Mouse (Mus musculus) limb, embryonic 15.5 days (tissue): ENCODE measurements around the gene Eral1. TPM values are rescaled to one million over a fixed set of nuclear protein-coding genes. Genes with fewer than 3 reads are reported as not detected.

Experiments used
- ATAC-seq: fragments of 200-750 bp; cut with Nextera tagmentation; 2 replicates; pipeline ENCODE4 v1.8.0; 2017; ENCODE audit warnings: low read depth, moderate TSS enrichment; ENCODE audit not compliant: insufficient number of reproducible peaks, low FRiP score, low TSS enrichment
- H3K27ac ChIP-seq: fragments of 300-500 bp; sonication (generic); 2 replicates; pipeline ENCODE4 v1.5.1; 2015; ENCODE audit warnings: moderate library complexity, mild to moderate bottlenecking, inconsistent platforms
- H3K27me3 ChIP-seq: fragments of 300-500 bp; sonication (generic); 2 replicates; pipeline ENCODE4 v1.6.1; 2015; ENCODE audit warnings: inconsistent platforms
- H3K36me3 ChIP-seq: fragments of 300-500 bp; sonication (generic); 2 replicates; pipeline ENCODE4 v1.6.1; 2015; ENCODE audit warnings: inconsistent platforms
- H3K4me1 ChIP-seq: fragments of 300-500 bp; sonication (generic); 2 replicates; pipeline ENCODE4 v1.6.1; 2015; ENCODE audit warnings: inconsistent platforms
- H3K4me2 ChIP-seq: fragments of 300-500 bp; sonication (generic); 2 replicates; pipeline ENCODE4 v1.6.1; 2015; ENCODE audit warnings: mild to moderate bottlenecking, inconsistent platforms
- H3K4me3 ChIP-seq: fragments of 300-500 bp; sonication (generic); 2 replicates; pipeline ENCODE4 v1.5.1; 2015; ENCODE audit warnings: mild to moderate bottlenecking, inconsistent platforms
- H3K9ac ChIP-seq: fragments of 300-500 bp; sonication (generic); 2 replicates; pipeline ENCODE4 v1.6.1; 2015; ENCODE audit warnings: inconsistent platforms
- H3K9me3 ChIP-seq: fragments of 300-500 bp; sonication (generic); 2 replicates; pipeline ENCODE4 v1.6.1; 2016; ENCODE audit warnings: inconsistent platforms
- WGBS: fragments of 180-500 bp; shearing (Covaris S2); methylation state at CpG from one replicate; pipeline ENCODE4 v1.1.7; 2015; 5-methylcytosine and 5-hydroxymethylcytosine counted together
- polyA plus RNA-seq: library from polyadenylated mRNA; unstranded; fragments of >200 nt; fragmentation: Nextera tagmentation; extraction: Ambion mirVana; gene quantifications from 2 replicates; pipeline ENCODE4 v1.2.1, GENCODE M21; 2015

Eral1 gene
- polyA plus RNA-seq, 1 experiment from 2014 or later, result 30.6 TPM

DNA sequence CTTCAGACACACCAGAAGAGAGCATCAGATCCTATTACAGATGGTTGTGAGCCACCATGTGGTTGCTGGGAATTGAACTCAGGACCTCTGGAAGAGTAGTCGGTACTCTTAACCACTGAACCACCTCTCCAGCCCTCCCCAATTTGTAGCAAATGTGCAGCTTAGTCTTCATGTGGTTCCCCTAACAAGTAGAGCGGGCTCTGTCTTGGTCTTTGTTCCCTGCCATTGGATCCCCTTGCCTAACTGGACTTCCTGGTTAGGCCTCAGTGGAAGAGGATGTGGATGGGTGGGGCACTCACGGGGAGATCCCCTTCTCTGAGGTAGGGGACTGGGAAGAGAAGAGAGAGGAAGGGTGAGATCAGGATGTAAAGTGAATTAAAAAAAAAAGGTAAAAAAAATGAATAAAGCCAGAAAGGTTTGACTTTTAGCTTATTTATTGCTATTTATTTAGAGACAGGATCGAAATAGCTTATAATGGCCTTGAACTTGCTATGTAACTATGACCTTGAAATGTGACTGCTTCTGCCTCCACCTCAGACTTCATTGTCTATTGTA is 6.8 kb upstream of the Eral1 start:
- Histone ChIP-seq H3K9me3 (no peaks in the 10 kb centered on the region), H3K9ac (no peak overlapping the region), H3K4me1 (no peaks in the 10 kb centered on the region), H3K4me2 (no peak overlapping the region), H3K36me3 (no peaks in the 10 kb centered on the region), H3K27ac (no peak overlapping the region), H3K27me3 (no peaks in the 10 kb centered on the region), H3K4me3 (no peak overlapping the region)
- 73% methylated on average over 4 of the region's 4 CpGs for WGBS
- no peak for ATAC-seq

DNA sequence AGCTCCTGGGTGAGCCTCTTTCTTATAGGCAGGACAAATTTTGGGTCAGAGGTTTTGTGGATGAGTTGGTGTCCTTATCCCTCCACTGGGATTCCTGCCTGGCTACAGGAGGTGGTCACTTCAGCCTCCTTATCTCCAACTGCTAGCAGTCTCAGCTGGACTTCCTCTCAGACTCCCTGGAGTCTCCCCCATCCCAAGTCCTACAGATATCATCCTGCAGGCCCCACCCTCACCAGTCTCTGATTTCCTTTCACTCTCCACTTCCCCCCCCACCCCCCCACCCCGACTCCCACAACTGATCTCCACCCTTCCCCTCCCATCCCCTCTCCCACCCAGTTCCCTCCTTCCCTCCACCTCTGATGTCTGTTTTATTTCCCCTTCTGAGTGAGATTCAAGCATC is 3.4 kb upstream of the Eral1 start:
- no peak overlapping the region for H3K27ac ChIP-seq
- 47% methylated on average over 1 of the region's 1 CpGs for WGBS
- no peaks in the 10 kb centered on the region for H3K27me3 ChIP-seq
- no peak overlapping the region for H3K4me3 ChIP-seq
- H3K4me2 ChIP-seq, result no peak overlapping the region
- H3K9ac ChIP-seq, result no peak overlapping the region
- no peaks in the 10 kb centered on the region for H3K9me3 ChIP-seq
- no peak for ATAC-seq
- H3K4me1 ChIP-seq, result peaks cover 12% of the 10 kb centered on the region
- H3K36me3 ChIP-seq, result no peaks in the 10 kb centered on the region

- WGBS, result 89% methylated on average over 4 of the region's 4 CpGs
- no peak overlapping the region for H3K4me2 ChIP-seq
- H3K9me3 ChIP-seq, result no peaks in the 10 kb centered on the region
- no peaks in the 10 kb centered on the region for H3K27me3 ChIP-seq
- peaks cover 3% of the 10 kb centered on the region for H3K4me1 ChIP-seq
- ATAC-seq, result no peak
- no peak overlapping the region for H3K4me3 ChIP-seq
- H3K27ac ChIP-seq, result no peak overlapping the region
- H3K9ac ChIP-seq, result no peak overlapping the region
- peaks cover 63% of the 10 kb centered on the region for H3K36me3 ChIP-seq
Measured at GRCm38 (mm10) chr11:78074666-78075065, 5.5 kb downstream of the Eral1 start.

GRCm38 (mm10) chr11:78074277-78074652 is 5.9 kb downstream of the Eral1 start:
- ATAC-seq, result no peak
- Histone ChIP-seq H3K9ac (no peak overlapping the region), H3K36me3 (peaks cover 63% of the 10 kb centered on the region), H3K27ac (no peak overlapping the region), H3K4me2 (no peak overlapping the region), H3K27me3 (no peaks in the 10 kb centered on the region), H3K9me3 (no peaks in the 10 kb centered on the region), H3K4me1 (no peaks in the 10 kb centered on the region), H3K4me3 (no peak overlapping the region)
- WGBS, result 91% methylated on average over 2 of the region's 2 CpGs

GRCm38 (mm10) chr11:78073577-78074276 is 6.5 kb downstream of the Eral1 start:
- Histone ChIP-seq H3K9ac (no peak overlapping the region), H3K36me3 (peaks cover 63% of the 10 kb centered on the region), H3K4me3 (no peak overlapping the region), H3K4me1 (no peaks in the 10 kb centered on the region), H3K27ac (no peak overlapping the region), H3K9me3 (no peaks in the 10 kb centered on the region), H3K4me2 (no peak overlapping the region), H3K27me3 (no peaks in the 10 kb centered on the region)
- ATAC-seq, result no peak
- 92% methylated on average over 9 of the region's 9 CpGs for WGBS

- Histone ChIP-seq H3K4me3 (no peak overlapping the region), H3K27me3 (no peaks in the 10 kb centered on the region), H3K4me1 (no peaks in the 10 kb centered on the region), H3K27ac (no peak overlapping the region), H3K9ac (no peak overlapping the region), H3K36me3 (peaks cover 57% of the 10 kb centered on the region), H3K9me3 (no peaks in the 10 kb centered on the region), H3K4me2 (no peak overlapping the region)
- no peak for ATAC-seq
- WGBS, result 24% methylated on average over 6 of the region's 6 CpGs
Measured at GRCm38 (mm10) chr11:78072425-78073130, 7.6 kb downstream of the Eral1 start.

DNA sequence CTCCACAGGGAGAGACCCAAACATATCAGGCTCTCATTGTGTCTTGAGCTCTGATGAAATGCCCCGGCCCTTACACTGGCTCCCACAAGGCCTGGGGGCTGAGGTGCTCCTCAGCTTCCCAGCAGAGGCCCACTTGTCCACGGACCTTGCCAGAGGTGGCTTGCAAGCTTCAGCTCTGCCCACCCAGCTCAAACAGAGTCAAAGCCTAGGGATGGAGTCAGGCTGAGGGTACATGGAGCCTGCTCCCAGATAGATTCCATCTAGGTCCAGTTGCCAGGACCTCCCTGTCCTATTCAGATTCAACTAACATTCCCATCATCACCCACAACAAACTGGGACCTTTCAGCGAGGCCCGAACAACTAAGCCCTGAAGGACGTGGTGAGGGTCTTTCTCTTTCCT is 8.2 kb downstream of the Eral1 start:
- Histone ChIP-seq H3K36me3 (peaks cover 52% of the 10 kb centered on the region), H3K4me1 (no peaks in the 10 kb centered on the region)
- WGBS, result 89% methylated on average over 5 of the region's 5 CpGs

GRCm38 (mm10) chr11:78069646-78070045 is 10.5 kb downstream of the Eral1 start:
- Histone ChIP-seq H3K27ac (no peak overlapping the region), H3K9me3 (no peaks in the 10 kb centered on the region), H3K4me3 (no peak overlapping the region), H3K9ac (no peak overlapping the region), H3K36me3 (peaks cover 30% of the 10 kb centered on the region), H3K4me2 (no peak overlapping the region), H3K4me1 (no peaks in the 10 kb centered on the region), H3K27me3 (no peaks in the 10 kb centered on the region)
- ATAC-seq, result no peak
- WGBS, result 79% methylated on average over 6 of the region's 6 CpGs

More for the DNA sequence above, 8.2 kb downstream of the Eral1 start:
- H3K9me3 ChIP-seq, result no peaks in the 10 kb centered on the region
- no peak for ATAC-seq
- no peak overlapping the region for H3K4me2 ChIP-seq
- H3K9ac ChIP-seq, result no peak overlapping the region
- H3K27ac ChIP-seq, result no peak overlapping the region
- no peaks in the 10 kb centered on the region for H3K27me3 ChIP-seq
- no peak overlapping the region for H3K4me3 ChIP-seq

DNA sequence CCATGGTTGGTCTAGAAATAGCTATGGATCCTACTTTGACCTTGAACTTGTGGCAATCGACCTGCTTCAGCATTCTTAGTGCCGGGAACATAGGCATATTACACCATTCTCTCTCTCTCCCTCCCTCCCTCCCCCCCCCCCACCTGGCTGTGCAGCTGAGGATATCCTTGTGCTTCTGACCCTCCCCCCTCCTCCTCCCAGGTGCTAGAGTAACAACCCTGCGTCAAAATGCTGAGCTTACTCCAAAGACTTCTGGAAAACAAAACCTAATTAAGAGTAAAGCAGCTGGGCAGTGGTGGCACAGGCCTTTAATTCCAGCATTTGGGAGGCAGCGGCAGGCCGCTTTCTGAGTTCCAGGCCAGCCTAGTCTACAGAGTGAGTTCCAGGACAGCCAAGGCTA is 11.1 kb downstream of the Eral1 start:
- no peaks in the 10 kb centered on the region for H3K9me3 ChIP-seq
- H3K4me1 ChIP-seq, result no peaks in the 10 kb centered on the region
- no peaks in the 10 kb centered on the region for H3K27me3 ChIP-seq
- H3K4me3 ChIP-seq, result no peak overlapping the region
- ATAC-seq, result no peak
- 72% methylated on average over 5 of the region's 5 CpGs for WGBS
- no peak overlapping the region for H3K9ac ChIP-seq
- no peak overlapping the region for H3K4me2 ChIP-seq
- H3K27ac ChIP-seq, result no peak overlapping the region
- H3K36me3 ChIP-seq, result peaks cover 25% of the 10 kb centered on the region

DNA sequence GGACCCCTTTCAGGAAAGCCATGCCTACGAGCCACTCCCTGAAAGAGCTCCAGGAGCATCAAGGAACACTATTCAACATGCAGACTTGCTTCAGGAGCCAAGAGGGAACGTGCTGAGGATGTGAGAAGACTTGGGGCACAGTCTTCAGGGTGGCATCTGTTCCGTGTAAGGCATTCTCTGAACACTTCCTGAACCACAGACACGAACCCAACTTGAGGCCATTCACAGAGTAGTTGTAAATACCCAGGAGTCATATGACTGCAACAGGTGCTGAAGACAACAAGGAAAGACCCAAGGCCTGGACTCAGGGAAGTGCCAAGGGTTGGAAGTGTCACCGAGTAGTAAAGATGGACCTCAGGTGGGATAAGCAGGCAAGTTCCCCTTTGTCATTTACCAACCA is 12.6 kb downstream of the Eral1 start:
- Histone ChIP-seq H3K9me3 (no peaks in the 10 kb centered on the region), H3K9ac (no peak overlapping the region), H3K4me2 (no peak overlapping the region), H3K4me3 (no peak overlapping the region), H3K27me3 (no peaks in the 10 kb centered on the region), H3K36me3 (peaks cover 11% of the 10 kb centered on the region), H3K27ac (no peak overlapping the region), H3K4me1 (no peaks in the 10 kb centered on the region)
- ATAC-seq, result no peak
- 66% methylated on average over 5 of the region's 5 CpGs for WGBS

DNA sequence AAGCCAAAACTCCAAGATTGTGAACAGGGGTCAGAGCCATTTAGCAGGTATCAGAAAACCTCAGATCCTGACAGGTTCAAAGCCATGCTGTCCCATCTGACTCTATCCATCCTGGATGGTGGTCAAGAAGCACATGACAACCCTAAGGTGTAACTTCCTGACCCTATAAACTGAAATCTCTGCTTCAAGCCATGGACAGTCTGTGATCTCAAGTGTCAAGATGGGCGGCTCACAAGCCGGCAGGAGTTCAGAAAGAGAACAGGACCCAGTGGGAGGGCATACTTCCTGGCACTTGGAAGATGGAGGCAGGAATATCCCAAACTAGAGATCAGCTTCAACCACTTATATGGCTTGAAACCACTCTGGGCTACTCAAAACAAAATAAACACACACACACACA is 13.5 kb downstream of the Eral1 start:
- WGBS, result 52% methylated on average over 2 of the region's 2 CpGs
- Histone ChIP-seq H3K27me3 (no peaks in the 10 kb centered on the region), H3K4me2 (no peak overlapping the region), H3K4me3 (no peak overlapping the region), H3K9me3 (no peaks in the 10 kb centered on the region), H3K36me3 (peaks cover 2% of the 10 kb centered on the region; the same call in 1 of the 2 replicates), H3K4me1 (no peaks in the 10 kb centered on the region), H3K27ac (no peak overlapping the region), H3K9ac (no peak overlapping the region)
- no peak for ATAC-seq

DNA sequence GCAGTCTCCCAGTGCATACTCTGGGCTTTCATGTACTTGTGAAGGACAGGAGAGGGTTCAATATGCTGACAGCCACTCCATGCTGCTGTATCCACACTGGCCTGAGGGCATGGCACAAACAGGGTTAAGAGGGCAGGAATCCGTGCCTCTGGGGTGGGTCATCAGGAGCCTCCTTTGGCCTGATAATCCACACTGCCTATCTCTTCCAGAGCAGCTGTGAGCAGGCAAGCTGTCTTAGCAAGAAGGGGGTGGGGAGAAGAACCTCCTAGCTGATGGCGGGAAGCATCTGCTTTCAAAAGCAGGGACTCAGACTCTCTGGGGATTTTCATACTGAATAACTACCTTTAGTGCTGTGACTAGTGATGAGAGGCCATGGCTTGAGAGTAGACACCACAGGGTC is 14.3 kb downstream of the Eral1 start:
- no peak for ATAC-seq
- peaks cover 3% of the 10 kb centered on the region; the same call in 1 of the 2 replicates for H3K36me3 ChIP-seq
- no peaks in the 10 kb centered on the region for H3K4me1 ChIP-seq

More for the DNA sequence above, 14.3 kb downstream of the Eral1 start:
- no peaks in the 10 kb centered on the region for H3K27me3 ChIP-seq
- WGBS, result 54% methylated on average over 2 of the region's 2 CpGs
- no peak overlapping the region for H3K4me2 ChIP-seq
- no peak overlapping the region for H3K27ac ChIP-seq
- H3K4me3 ChIP-seq, result no peak overlapping the region
- no peak overlapping the region for H3K9ac ChIP-seq
- no peaks in the 10 kb centered on the region for H3K9me3 ChIP-seq
